Mouse (Mus musculus) heart, postnatal 0 days (tissue): ENCODE results near the gene Pxylp1.

Source experiments
- CTCF ChIP-seq: IDR thresholded peaks from 2 replicates; pipeline ENCODE4 v1.5.1; 2016; ENCODE audit warnings: antibody characterized with exemption, control low read depth, low read depth
- EP300 ChIP-seq: IDR thresholded peaks from 2 replicates; pipeline ENCODE4 v1.6.1; 2016; ENCODE audit warnings: antibody characterized with exemption, low read depth

GRCm38 (mm10) chr9:96851634-96852033 is 40.8 kb downstream of the Pxylp1 start:
- TF ChIP-seq CTCF, result no peak
- no peak for TF ChIP-seq EP300
